Mouse (Mus musculus) embryo, embryonic 11.5 days (tissue): ENCODE data around the gene Gstt3.

ENCODE experiments used
- DNase-seq: peaks from one replicate; pipeline ENCODE4 v3.0.0-alpha.2; 2012; ENCODE audit warnings: low read depth, low spot score

Gstt3 gene

GRCm38 (mm10) chr10:75780769-75781578 lies at the start of gene Gstt3, which contains the start of gene Gm20441:
Gstt3 (minus strand) TSS chr10:75781414.
Gm20441 (minus strand) TSS chr10:75780954.
- DNase-seq = no peak

GRCm38 (mm10) chr10:75830275-75830670 lies 49.1 kb upstream of the Gstt3 start:
- no peak for DNase-seq

DNA sequence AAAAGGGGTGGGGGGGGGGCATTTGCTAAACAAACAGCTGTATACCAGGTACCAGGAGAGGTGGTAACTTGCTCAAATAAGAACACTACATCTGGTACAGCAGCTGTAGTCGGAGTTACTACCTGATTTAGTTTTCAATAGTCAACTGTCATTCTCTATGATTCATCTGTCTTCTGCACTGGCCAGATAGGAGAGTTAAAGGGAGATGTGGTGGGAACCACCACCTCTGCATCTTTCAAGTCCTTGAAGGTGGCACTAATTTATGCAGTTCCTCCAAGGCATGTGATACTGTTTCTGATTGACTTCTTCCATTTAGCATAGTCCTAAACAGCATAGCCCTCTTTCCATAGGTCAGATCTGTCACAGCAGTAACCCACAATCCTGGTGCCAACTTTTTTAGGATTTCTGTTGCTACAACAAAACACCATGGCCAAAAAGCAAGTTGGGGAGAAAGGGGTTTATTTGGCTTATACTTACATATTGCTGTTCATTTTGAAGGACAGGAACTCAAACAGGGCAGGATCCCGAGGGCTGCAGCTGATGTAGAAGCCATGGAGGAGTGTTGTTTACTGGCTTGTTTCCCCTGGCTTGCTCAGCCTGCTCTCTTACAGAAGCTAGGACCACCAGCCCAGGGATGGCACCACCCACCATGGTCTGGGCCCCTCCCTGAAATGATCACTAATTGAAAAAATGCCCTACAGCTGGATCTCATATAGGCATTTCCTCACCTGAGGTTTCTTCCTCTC lies 48.5 kb upstream of the Gstt3 start:
- DNase-seq = no peak

DNA sequence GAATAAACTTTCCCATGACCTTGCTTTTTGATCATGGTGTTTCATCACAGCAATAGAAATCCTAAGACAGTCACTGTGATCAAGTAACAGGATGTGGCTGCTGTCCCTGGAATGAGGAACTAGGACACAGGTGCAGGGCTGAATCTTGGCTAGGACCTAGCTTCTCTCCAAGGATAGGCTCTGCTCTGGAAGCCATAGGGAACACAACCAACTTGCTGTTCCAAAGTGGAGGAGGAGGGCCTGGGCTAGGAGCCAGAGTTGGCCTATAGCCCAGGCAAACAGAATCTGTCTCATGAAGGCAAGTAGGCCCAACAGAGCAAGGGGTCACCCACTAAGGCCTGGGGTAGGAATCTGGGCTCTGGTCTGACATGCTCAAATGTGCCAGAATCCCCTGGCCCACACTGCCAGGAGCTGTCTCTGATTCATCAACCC lies 47.3 kb upstream of the Gstt3 start:
- no peak for DNase-seq

GRCm38 (mm10) chr10:75827668-75828360 lies 46.6 kb upstream of the Gstt3 start:
- DNase-seq = no peak

DNA sequence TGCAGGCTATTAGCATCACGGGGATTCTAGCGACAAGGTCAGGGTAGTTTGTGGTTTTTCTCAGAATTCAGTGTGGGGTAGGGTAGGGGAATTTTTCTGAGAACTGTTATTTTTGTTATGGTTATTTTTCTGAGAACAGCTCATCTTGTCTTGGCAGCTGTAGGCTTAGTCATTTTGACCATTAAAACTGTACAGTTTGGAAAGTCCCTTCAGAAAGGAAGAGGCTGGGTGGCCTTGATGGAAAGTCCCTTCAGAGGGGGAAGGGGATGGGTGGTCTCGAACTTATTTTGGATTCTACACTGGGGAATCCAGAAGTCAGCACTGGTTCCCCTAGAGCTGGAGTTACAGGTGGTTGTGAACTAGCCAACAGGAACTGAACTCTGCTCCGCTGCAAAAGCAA lies 43.3 kb upstream of the Gstt3 start:
- DNase-seq = no peak

DNA sequence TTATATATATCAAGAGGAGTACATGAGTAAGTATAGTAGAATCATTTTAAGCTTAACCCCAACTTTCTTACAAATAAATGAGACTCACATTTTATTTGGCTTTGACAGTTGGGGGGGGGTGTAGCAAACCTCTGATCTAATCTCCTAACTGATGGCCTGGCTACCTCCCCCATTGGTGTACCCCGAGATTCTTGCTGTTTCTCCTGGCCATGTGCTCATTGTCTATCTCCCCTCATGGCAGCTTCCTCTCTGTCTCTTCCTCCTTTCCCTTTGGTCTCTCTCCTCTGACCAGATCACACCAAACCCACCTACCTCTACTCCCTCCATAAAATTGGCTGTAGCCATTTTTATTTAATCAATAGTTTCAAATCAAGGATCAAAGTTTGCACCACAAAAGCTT lies 42.6 kb upstream of the Gstt3 start:
- DNase-seq = no peak

DNA sequence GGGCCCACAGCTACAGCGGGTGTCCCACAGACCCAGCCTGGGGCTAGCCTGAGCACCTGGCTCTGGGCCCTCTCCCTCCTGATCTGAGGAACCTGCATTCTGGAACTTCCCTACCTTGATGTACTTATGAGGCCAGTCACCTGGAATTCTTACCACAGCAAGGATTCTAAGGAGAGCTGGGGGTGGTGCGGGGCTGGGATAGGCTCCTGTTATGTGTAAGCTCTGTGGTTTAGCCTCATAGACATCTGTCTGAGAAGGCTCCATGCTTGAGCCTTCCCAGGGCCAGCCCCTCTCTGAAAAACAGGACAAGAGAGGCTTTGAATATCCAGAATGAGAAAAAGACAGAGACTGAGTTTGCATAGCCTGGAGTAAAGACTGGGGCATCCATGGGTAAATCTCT lies 41.2 kb upstream of the Gstt3 start, which contains the start of gene Gstt4:
Gstt4 (minus strand) TSS at position 101 of the 400 bp plus-strand sequence.
- no peak for DNase-seq

DNA sequence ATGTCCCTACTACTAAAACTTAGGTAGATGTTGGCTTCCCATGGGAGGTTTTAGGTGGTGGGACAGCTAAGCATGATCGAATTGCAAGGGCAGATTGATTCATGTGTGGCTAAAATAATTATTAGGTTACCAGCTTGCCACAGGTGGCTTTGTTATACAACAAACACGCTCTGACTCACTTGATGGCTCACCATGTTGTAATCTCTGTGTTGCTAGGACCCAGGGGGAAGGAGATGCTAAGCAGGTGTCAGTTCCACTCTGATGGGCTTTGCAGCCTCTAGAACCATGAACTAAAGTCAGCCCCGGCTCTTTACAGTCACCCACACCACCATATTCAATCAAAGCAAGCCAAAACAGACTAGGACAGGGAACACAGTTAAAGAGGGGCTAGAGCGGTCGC lies 38.7 kb upstream of the Gstt3 start:
- DNase-seq = no peak

- DNase-seq = no peak
Observed at GRCm38 (mm10) chr10:75818641-75819040, 37.4 kb upstream of the Gstt3 start.

- DNase-seq = no peak
Observed at GRCm38 (mm10) chr10:75804217-75804616, 23.0 kb upstream of the Gstt3 start.

GRCm38 (mm10) chr10:75798176-75798696 lies 17.0 kb upstream of the Gstt3 start, which contains the start of gene Gstt1:
Gstt1 (minus strand) TSS chr10:75798584.
- DNase-seq = no peak

DNA sequence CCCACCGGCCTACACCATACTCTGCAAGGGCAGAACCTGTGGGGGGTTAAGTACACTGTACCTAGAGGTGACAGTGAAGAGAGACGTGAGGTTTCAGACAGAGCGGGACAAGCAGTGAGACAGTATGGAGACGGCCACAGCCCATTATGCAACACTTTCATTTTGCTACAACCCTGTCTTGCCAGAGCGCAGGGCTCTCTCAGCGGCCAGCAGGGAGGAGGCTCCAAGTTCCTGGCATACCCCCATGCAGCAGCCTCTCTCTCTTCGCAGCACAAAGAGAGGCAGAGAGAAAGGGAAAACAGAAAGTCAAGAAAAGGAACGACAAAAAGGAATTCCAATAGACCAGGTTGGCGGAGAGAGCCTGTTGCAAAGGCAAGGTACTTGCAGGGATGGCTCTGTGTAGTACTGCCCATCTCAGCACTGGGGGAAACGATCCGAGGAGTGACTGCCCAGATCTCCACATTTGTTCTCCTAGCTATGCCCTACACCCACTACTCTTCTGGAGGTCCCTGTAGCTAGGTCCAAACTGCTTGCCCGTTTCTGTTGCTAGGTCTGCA lies 16.5 kb upstream of the Gstt3 start:
- no peak for DNase-seq

DNA sequence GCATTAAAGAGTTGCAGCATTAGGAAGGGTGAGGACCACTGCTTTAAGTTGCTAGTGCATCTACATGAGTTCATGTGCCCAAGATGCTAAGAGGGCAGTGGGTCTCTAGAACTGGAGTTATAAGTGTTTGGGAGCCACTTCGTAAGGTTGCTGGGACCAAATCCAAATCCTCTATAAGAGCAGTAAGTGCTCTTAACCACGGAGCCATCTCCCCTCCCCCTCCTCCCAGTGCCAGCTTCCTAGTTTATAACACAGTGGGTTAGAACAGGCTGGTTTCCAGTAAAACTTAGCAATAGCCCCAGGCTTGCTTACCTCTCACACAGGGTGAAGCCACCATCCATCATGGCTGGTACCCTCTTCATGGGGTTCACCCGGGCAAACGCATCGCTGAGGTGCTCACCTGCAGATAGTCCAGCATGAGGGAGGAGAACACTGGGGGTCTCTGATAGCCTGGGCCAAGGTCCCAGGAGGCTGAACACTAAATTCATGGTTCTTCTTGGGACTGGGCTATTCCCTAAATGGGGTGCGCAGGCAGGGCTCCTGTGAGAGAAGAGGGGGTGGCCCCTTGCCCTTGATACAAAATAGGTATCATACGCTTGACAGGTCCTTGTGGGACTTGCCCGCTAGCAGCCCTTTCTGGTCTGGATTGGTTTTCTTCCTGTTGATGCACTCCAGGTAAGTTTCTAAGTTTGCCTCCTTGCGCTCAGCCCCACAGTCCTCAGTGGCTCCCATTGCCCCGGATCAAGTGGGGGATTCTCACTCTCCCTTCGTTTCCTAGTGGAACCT lies 15.7 kb upstream of the Gstt3 start:
- DNase-seq = no peak

DNA sequence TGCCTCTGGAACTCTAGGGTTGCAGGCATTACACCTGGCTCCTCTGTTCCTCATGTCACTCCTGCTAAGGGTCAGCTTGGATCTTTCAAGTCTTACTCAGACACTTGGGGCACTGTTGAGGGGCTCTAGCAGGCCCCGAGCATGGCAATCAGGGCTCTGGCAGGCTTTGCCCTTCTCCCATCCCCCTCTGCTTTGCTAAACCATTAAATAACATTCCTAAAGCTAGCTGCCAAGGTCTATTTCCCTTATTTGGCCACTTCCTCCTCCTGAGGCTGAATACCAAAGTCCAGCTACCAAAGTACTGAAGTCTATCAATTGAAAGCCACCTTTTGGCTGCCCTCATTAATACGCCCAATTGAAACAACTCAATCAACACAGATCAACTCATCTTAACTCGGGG lies 13.7 kb upstream of the Gstt3 start:
- no peak for DNase-seq

GRCm38 (mm10) chr10:75790773-75791172 lies 9.6 kb upstream of the Gstt3 start:
- no peak for DNase-seq

DNA sequence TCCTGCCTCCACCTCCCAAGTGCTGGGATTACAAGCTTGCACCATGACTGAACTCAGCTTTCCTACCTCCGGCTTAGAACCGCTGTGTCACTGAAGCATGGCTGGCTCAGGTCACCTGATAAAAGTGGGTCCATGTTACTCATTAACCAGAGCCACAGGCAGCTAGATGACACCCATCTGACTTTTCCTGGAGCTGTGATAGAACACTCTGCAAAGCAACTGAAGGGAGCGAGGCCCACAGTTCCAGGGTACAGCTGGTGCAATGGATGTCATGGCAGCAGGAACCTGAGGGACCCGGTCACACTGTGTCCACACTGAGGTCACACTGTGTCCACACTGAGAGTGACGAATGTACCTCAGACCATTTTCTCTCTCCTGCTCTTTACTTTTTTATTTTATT lies 8.6 kb upstream of the Gstt3 start:
- no peak for DNase-seq

DNA sequence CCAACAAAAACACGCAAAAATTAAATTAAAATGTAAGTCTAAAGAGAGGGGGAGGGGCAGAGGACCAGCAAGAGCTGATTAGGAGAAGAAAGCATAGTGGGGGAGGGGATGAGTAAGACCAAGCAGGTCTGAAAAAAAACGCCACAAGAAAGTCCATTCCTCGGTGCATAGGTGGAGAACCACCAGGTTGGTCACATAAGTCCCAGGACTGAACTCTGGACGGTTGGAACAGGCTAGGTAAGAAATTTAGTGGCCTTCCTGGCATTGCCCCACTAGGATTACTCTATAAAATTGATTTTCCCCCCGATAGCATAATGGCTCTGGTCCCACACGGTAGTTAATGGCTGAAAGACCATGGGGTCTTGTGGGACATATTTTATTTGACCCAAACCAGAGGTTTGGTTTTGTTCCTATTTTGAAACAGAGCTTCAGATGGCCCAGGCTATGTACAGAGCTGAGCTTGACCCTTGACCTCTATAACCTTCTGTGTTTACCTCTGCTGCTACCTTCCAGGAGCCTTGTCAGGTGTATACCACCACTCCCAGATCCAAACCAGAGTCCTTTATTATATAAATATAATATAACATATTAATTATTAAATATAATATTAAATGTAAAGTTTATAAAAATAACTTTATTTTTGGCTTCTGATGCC lies 8.0 kb upstream of the Gstt3 start:
- no peak for DNase-seq

GRCm38 (mm10) chr10:75788277-75788676 lies 7.1 kb upstream of the Gstt3 start:
- DNase-seq = no peak

DNA sequence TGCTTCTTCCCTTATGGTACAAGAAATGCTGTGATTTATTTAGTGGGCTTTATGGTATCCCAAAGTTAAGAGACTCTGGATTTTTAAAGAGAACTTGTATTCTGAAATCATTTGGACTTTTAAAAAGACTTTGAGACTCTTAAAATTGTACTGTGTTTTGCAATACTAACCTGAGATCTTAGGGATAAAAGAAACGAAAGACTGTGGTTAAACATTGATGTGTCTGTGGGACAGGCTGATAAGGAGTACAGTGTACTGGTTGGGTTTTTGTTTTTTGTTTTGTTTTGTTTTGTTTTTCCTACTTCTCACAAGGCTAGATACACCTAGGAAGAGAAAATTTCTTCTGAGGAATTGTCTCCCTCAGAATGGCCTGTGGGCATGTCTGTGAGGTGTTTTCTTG lies 4.2 kb upstream of the Gstt3 start:
- DNase-seq = no peak
